Mouse (Mus musculus) liver, adult 2 months (tissue): ENCODE results near the gene Taok3. TPM values are rescaled to one million over a fixed set of nuclear protein-coding genes. Genes with fewer than 3 reads are reported as not detected.
A peak's percentile ranks its signal among the peaks of the same experiment; 100 is the strongest.

ENCODE experiments used
- DNase-seq: peaks from one replicate; pipeline ENCODE4 v3.0.0-alpha.2; 2011; ENCODE audit warnings: low read depth, low spot score; ENCODE audit errors: extremely low read depth
- H3K27ac ChIP-seq: fragments of 200-500 bp; replicated peaks from 2 replicates; pipeline ENCODE4 v1.5.1; 2012; ENCODE audit warnings: low read depth, mild to moderate bottlenecking, control low read depth, inconsistent platforms, low read length; ENCODE audit not compliant: insufficient read depth
- H3K27me3 ChIP-seq: fragments of 200-500 bp; 2 replicates; pipeline ENCODE4 v1.6.1; 2012; ENCODE audit warnings: mild to moderate bottlenecking, moderate library complexity, low read length, inconsistent platforms; ENCODE audit not compliant: control insufficient read depth, insufficient read depth
- H3K36me3 ChIP-seq: fragments of 200-500 bp; 2 replicates; pipeline ENCODE4 v1.6.1; 2012; ENCODE audit warnings: low read length, inconsistent platforms; ENCODE audit not compliant: control insufficient read depth, insufficient read depth
- H3K4me1 ChIP-seq: fragments of 200-500 bp; 2 replicates; pipeline ENCODE4 v1.6.1; 2011; ENCODE audit warnings: low read length; ENCODE audit not compliant: control insufficient read depth, insufficient read depth
- H3K4me3 ChIP-seq: fragments of 200-500 bp; 2 replicates; pipeline ENCODE4 v1.5.1; 2011; ENCODE audit warnings: low read depth, mild to moderate bottlenecking, control low read depth, low read length, moderate library complexity; ENCODE audit not compliant: insufficient read depth
- H3K79me2 ChIP-seq: fragments of 200-500 bp; 2 replicates; pipeline ENCODE4 v1.6.1; 2012; ENCODE audit warnings: inconsistent platforms, mild to moderate bottlenecking, low read length, moderate library complexity; ENCODE audit not compliant: control insufficient read depth, insufficient read depth
- H3K9ac ChIP-seq: fragments of 200-500 bp; 2 replicates; pipeline ENCODE4 v1.6.1; 2012; ENCODE audit warnings: low read depth, mild to moderate bottlenecking, control low read depth, inconsistent platforms, low read length
- CTCF ChIP-seq: fragments of 200-500 bp; IDR thresholded peaks from 2 replicates; pipeline ENCODE4 v1.5.1; 2011; ENCODE audit warnings: low read depth, low read length, control low read depth
- POLR2A ChIP-seq: fragments of 200-500 bp; IDR thresholded peaks from 2 replicates; pipeline ENCODE4 v1.6.1; 2011; ENCODE audit warnings: low read length, control low read depth; ENCODE audit not compliant: insufficient read depth; ENCODE audit errors: extremely low read depth
- WGBS: fragments of 180-500 bp; shearing (Covaris S2); methylation state at CpG from one replicate; pipeline ENCODE4 v1.1.7; 2018; 5-methylcytosine and 5-hydroxymethylcytosine counted together
- polyA plus RNA-seq: library from polyadenylated mRNA; depleted of rRNA; stranded (reverse); fragments of >200 nt; gene quantifications from 2 replicates; pipeline ENCODE4 v1.2.3, GENCODE M21; 2012
- total RNA-seq: library from RNA; depleted of rRNA; stranded (reverse); fragments of >200 nt; gene quantifications from 2 replicates; pipeline ENCODE4 v1.2.3, GENCODE M21; 2014

Gene Taok3
- total and polyA plus RNA-seq, 2 experiments: 16.2 to 23.0 TPM

GRCm38 (mm10) chr5:117114581-117115192, 5.2 kb upstream of the Taok3 start:
- no peaks in the 10 kb centered on the region for H3K27me3 ChIP-seq
- DNase-seq: peak; percentile 50
- peaks cover 11% of the 10 kb centered on the region; the same call in 1 of the 2 replicates for H3K4me1 ChIP-seq
- 4% methylated on average over 16 of the region's 16 CpGs for WGBS
- peak overlapping the region; percentile 85 for H3K9ac ChIP-seq
- H3K79me2 ChIP-seq: peaks cover 4% of the 10 kb centered on the region; the same call in 1 of the 2 replicates
- H3K36me3 ChIP-seq: peaks cover 15% of the 10 kb centered on the region; the same call in 1 of the 2 replicates
- TF ChIP-seq CTCF: no peak
- TF ChIP-seq POLR2A: no peak
- H3K27ac ChIP-seq: peak overlapping the region; percentile 79
- peak overlapping the region; percentile 73 for H3K4me3 ChIP-seq

- WGBS: 1% methylated on average over 43 of the region's 43 CpGs
- Histone ChIP-seq H3K4me1 (peaks cover 11% of the 10 kb centered on the region; the same call in 1 of the 2 replicates), H3K4me3 (peak overlapping the region; percentile 73), H3K27me3 (no peaks in the 10 kb centered on the region), H3K27ac (peak overlapping the region; percentile 79), H3K36me3 (peaks cover 15% of the 10 kb centered on the region; the same call in 1 of the 2 replicates), H3K79me2 (peaks cover 7% of the 10 kb centered on the region; the same call in 1 of the 2 replicates), H3K9ac (peak overlapping the region; percentile 85)
- no peak for TF ChIP-seq CTCF
- TF ChIP-seq POLR2A: no peak
- DNase-seq: peak; percentile 72
These were observed 4.6 kb upstream of the Taok3 start for GRCm38 (mm10) chr5:117115193-117115767.

- under 1% methylated on average over 44 of the region's 59 CpGs for WGBS
- H3K27ac ChIP-seq: peak within 1 kb of the TSS; percentile 98
- H3K4me1 ChIP-seq: peaks cover 11% of the 10 kb centered on the region; the same call in 1 of the 2 replicates
- H3K79me2 ChIP-seq: peaks cover 13% of the 10 kb centered on the region; the same call in 1 of the 2 replicates
- H3K9ac ChIP-seq: peak within 1 kb of the TSS; percentile 93
- no peaks in the 10 kb centered on the region for H3K27me3 ChIP-seq
- DNase-seq: peak; percentile 74
- peaks cover 15% of the 10 kb centered on the region; the same call in 1 of the 2 replicates for H3K36me3 ChIP-seq
- H3K4me3 ChIP-seq: peak within 1 kb of the TSS; percentile 73
- TF ChIP-seq CTCF (peak; percentile 90), POLR2A (no peak)
These were observed 4.0 kb upstream of the Taok3 start, which contains the start of gene Suds3 for GRCm38 (mm10) chr5:117115836-117116366. Gene Suds3, minus strand, starts transcription at chr5:117116113.

- 10% methylated on average over 2 of the region's 2 CpGs for WGBS
- Histone ChIP-seq H3K79me2 (peaks cover 18% of the 10 kb centered on the region; the same call in 1 of the 2 replicates), H3K4me1 (peaks cover 11% of the 10 kb centered on the region; the same call in 1 of the 2 replicates), H3K4me3 (no peak overlapping the region), H3K36me3 (peaks cover 11% of the 10 kb centered on the region; the same call in 1 of the 2 replicates), H3K27me3 (no peaks in the 10 kb centered on the region), H3K27ac (peak overlapping the region; percentile 95), H3K9ac (no peak overlapping the region)
- TF ChIP-seq CTCF (no peak), POLR2A (no peak)
- peak; percentile 92 for DNase-seq
These were observed 3.3 kb upstream of the Taok3 start for GRCm38 (mm10) chr5:117116660-117117059.

- Histone ChIP-seq H3K4me1 (peaks cover 16% of the 10 kb centered on the region; the same call in 1 of the 2 replicates), H3K9ac (no peak overlapping the region; the same call in 1 of the 2 replicates)
- no peak for TF ChIP-seq CTCF
These were observed 2.7 kb upstream of the Taok3 start for GRCm38 (mm10) chr5:117117241-117117640.

More at GRCm38 (mm10) chr5:117117241-117117640, 2.7 kb upstream of the Taok3 start:
- H3K4me3 ChIP-seq: no peak overlapping the region
- no peaks in the 10 kb centered on the region for H3K27me3 ChIP-seq
- H3K79me2 ChIP-seq: peaks cover 22% of the 10 kb centered on the region; the same call in 1 of the 2 replicates
- DNase-seq: peak; percentile 89
- WGBS: 24% methylated on average over 2 of the region's 2 CpGs
- H3K36me3 ChIP-seq: peaks cover 11% of the 10 kb centered on the region; the same call in 1 of the 2 replicates
- H3K27ac ChIP-seq: peak overlapping the region; percentile 95
